Mouse (Mus musculus) heart, embryonic 13.5 days (tissue): ENCODE data around the gene Pld6. TPM values are rescaled to one million over a fixed set of nuclear protein-coding genes. Genes with fewer than 3 reads are reported as not detected.

Source experiments
- ATAC-seq: fragments of 200-750 bp; cut with Nextera tagmentation; 2 replicates; pipeline ENCODE4 v1.8.0; 2017; ENCODE audit warnings: moderate TSS enrichment; ENCODE audit not compliant: insufficient number of reproducible peaks, low FRiP score, low TSS enrichment; ENCODE audit errors: extremely low read depth
- H3K27ac ChIP-seq: fragments of 300-500 bp; sonication (generic); replicated peaks from 2 replicates; pipeline ENCODE4 v1.5.1; 2015; ENCODE audit warnings: moderate library complexity, mild to moderate bottlenecking, inconsistent platforms
- H3K27me3 ChIP-seq: fragments of 300-500 bp; sonication (generic); replicated peaks from 2 replicates; pipeline ENCODE4 v1.6.1; 2015; ENCODE audit warnings: mild to moderate bottlenecking, inconsistent platforms
- H3K36me3 ChIP-seq: fragments of 300-500 bp; sonication (generic); 2 replicates; pipeline ENCODE4 v1.6.1; 2015; ENCODE audit warnings: mild to moderate bottlenecking, inconsistent platforms
- H3K4me1 ChIP-seq: fragments of 300-500 bp; sonication (generic); 2 replicates; pipeline ENCODE4 v1.6.1; 2015; ENCODE audit warnings: inconsistent platforms
- H3K4me2 ChIP-seq: fragments of 300-500 bp; sonication (generic); 2 replicates; pipeline ENCODE4 v1.6.1; 2015; ENCODE audit warnings: inconsistent platforms, mild to moderate bottlenecking, moderate library complexity
- H3K4me3 ChIP-seq: fragments of 300-500 bp; sonication (generic); 2 replicates; pipeline ENCODE4 v1.5.1; 2015; ENCODE audit warnings: moderate library complexity, mild to moderate bottlenecking, inconsistent platforms
- H3K9ac ChIP-seq: fragments of 300-500 bp; sonication (generic); 2 replicates; pipeline ENCODE4 v1.6.1; 2015; ENCODE audit warnings: inconsistent platforms, mild to moderate bottlenecking, moderate library complexity
- H3K9me3 ChIP-seq: fragments of 300-500 bp; sonication (generic); 2 replicates; pipeline ENCODE4 v1.6.1; 2016; ENCODE audit warnings: inconsistent platforms
- WGBS: fragments of 180-500 bp; shearing (Covaris S2); methylation state at CpG from one replicate; pipeline ENCODE4 v1.1.7; 2015; ENCODE audit warnings: mixed read lengths; 5-methylcytosine and 5-hydroxymethylcytosine counted together
- polyA plus RNA-seq: library from polyadenylated mRNA; unstranded; fragments of >200 nt; fragmentation: Nextera tagmentation; extraction: Ambion mirVana; gene quantifications from 2 replicates; pipeline ENCODE4 v1.2.1, GENCODE M21; 2015

Pld6 gene
- polyA plus RNA-seq, 1 experiment from 2014 or later, result 4.5 TPM

DNA sequence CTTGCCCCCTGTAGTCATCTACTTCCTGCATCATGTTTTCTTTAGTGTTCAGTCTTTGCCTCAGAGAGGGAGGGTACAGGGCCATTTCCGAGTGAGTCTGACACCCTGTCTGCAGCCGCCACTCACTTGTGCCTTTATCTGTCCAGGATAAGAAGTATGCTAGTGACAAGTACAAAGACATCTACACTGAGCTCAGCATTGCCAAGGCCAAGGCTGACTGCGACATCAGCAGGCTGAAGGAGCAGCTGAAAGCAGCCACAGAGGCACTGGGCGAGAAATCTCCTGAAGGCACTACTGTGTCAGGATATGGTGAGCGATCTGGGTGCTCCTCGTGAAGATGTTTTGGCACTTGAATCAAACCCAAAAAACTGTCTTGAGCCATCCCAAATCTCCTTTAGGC lies 17.7 kb downstream of the Pld6 start:
- Histone ChIP-seq H3K27me3 (no peaks in the 10 kb centered on the region), H3K36me3 (peaks cover 100% of the 10 kb centered on the region), H3K9me3 (no peaks in the 10 kb centered on the region), H3K4me3 (no peak overlapping the region), H3K4me2 (no peak overlapping the region), H3K27ac (peak overlapping the region; percentile 39), H3K9ac (peak overlapping the region; percentile 47; the same call in 1 of the 2 replicates), H3K4me1 (peaks cover 22% of the 10 kb centered on the region)
- 42% methylated on average over 6 of the region's 6 CpGs for WGBS
- ATAC-seq, result no peak

DNA sequence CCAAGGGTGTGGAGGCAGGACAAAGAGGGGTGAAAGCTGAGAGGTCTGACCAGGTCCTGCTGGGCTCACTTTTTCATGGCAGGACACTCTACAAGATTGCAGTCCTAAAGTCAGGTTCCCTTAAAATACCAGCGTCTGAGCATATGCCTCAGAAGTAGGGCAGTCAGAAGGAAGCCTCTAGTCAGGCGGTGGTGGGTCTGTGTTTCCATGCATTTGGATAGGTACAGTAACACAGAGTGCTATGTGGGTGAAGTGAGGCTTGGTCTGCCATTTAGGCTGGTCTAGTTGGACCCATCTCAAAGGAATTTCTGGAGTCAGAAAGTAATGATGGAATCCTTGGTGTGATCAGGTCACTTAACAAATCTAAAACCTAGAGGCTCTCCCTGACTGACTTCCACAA lies 18.1 kb downstream of the Pld6 start:
- WGBS, result 75% methylated on average over 2 of the region's 2 CpGs
- H3K4me3 ChIP-seq, result no peak overlapping the region
- H3K4me1 ChIP-seq, result peaks cover 22% of the 10 kb centered on the region
- peak overlapping the region; percentile 39 for H3K27ac ChIP-seq
- no peak for ATAC-seq
- peaks cover 100% of the 10 kb centered on the region for H3K36me3 ChIP-seq
- H3K9ac ChIP-seq, result no peak overlapping the region
- no peak overlapping the region for H3K4me2 ChIP-seq
- H3K9me3 ChIP-seq, result no peaks in the 10 kb centered on the region
- no peaks in the 10 kb centered on the region for H3K27me3 ChIP-seq

DNA sequence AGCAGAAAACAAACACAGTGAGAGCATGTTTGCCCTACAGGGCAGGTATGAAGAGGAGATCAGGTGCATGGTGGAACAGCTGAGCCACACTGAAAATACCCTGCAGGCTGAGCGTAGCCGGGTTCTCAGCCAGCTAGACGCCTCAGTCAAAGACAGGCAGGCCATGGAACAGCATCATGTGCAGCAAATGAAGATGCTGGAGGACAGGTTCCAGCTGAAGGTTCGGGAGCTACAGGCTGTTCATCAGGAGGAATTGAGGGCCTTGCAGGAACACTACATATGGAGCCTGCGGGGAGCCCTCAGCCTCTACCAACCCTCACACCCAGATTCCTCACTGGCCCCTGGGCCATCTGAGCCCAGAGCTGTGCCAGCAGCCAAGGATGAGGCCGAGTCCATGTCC lies 26.6 kb downstream of the Pld6 start:
- 93% methylated on average over 6 of the region's 6 CpGs for WGBS
- no peak overlapping the region for H3K9ac ChIP-seq
- no peak overlapping the region for H3K4me3 ChIP-seq
- H3K27ac ChIP-seq, result no peak overlapping the region
- peaks cover 99% of the 10 kb centered on the region for H3K36me3 ChIP-seq
- ATAC-seq, result no peak
- no peak overlapping the region for H3K4me2 ChIP-seq
- no peaks in the 10 kb centered on the region for H3K27me3 ChIP-seq
- peaks cover 28% of the 10 kb centered on the region for H3K4me1 ChIP-seq
- no peaks in the 10 kb centered on the region for H3K9me3 ChIP-seq

DNA sequence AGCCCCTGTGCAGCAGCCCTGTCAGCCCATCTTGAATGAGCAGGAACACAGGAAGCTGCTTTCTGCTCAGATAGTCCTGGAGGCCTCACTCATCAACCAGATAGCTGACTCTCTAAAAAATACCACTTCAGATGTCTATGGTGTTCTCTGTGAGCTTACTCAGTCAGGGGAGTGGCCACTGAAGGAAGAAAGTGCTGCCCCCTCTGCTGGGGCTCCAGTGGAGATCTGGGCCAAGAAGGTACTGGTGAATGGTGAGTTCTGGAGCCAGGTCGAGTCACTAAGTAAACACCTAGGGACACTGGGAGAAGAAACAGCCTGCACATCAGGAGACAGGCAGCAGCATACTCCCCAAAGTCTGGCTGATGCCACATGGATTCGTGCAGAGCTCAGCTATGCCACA lies 27.8 kb downstream of the Pld6 start:
- Histone ChIP-seq H3K27ac (peak overlapping the region; percentile 84), H3K36me3 (peaks cover 99% of the 10 kb centered on the region), H3K9ac (peak overlapping the region; percentile 34), H3K4me1 (peaks cover 28% of the 10 kb centered on the region), H3K27me3 (no peaks in the 10 kb centered on the region), H3K9me3 (no peaks in the 10 kb centered on the region), H3K4me3 (no peak overlapping the region), H3K4me2 (peak overlapping the region; percentile 30)
- ATAC-seq, result no peak
- 78% methylated on average over 2 of the region's 2 CpGs for WGBS

DNA sequence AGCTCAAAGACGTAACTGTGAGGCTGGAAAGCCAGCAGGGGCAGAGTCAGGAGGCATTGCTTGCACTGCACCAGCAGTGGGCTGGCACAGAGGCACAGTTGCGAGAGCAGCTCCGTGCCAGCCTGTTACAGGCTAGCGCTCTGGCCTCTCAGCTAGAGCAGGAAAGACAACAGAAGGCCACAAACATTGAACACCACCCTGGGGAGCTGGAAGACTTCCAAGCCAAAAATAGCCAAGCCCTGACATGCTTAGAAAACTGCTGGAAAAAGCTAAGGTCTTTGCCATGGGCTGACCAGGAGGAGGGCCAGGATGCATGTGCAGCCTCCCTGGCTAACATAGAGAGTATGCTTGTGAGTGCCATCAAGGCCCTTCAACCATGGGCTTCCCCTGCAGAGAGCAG lies 28.3 kb downstream of the Pld6 start:
- Histone ChIP-seq H3K27ac (peak overlapping the region; percentile 84), H3K36me3 (peaks cover 99% of the 10 kb centered on the region), H3K4me3 (no peak overlapping the region), H3K4me1 (peaks cover 28% of the 10 kb centered on the region), H3K4me2 (peak overlapping the region; percentile 30), H3K27me3 (no peaks in the 10 kb centered on the region), H3K9ac (peak overlapping the region; percentile 34), H3K9me3 (no peaks in the 10 kb centered on the region)
- 35% methylated on average over 4 of the region's 4 CpGs for WGBS
- ATAC-seq, result peak; percentile 34; the same call in 1 of the 2 replicates

DNA sequence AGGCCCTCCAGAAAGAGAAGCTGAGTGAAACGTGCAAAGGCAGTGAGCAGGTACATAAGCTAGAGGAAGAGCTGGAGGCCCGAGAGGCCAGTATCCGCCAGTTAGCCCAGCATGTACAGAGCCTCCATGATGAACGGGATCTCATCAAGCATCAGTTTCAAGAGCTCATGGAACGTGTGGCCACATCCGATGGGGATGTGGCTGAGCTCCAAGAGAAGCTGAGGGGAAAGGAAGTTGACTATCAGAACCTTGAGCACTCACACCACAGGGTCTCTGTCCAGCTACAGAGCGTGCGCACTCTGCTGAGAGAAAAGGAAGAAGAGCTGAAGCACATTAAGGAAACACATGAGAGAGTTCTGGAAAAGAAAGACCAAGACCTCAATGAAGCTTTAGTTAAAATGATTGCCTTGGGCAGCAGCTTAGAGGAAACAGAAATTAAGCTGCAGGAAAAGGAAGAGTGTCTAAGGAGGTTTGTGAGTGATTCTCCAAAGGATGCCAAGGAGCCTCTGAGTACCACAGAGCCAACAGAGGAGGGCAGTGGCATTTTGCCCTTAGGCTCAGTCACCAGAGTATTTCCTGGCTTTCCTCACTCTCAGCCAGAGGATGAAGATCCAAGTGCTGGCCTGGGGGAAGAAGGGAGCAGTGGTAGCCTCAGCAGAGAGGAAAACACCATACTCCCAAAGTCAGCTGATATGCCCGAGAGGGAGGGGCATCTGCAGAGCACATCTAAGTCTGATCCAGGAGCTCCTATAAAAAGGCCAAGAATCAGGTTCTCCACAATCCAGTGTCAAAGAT lies 29.1 kb downstream of the Pld6 start:
- 75% methylated on average over 9 of the region's 9 CpGs for WGBS
- no peaks in the 10 kb centered on the region for H3K9me3 ChIP-seq
- peaks cover 99% of the 10 kb centered on the region for H3K36me3 ChIP-seq
- H3K4me3 ChIP-seq, result no peak overlapping the region
- H3K27ac ChIP-seq, result peak overlapping the region; percentile 84
- H3K27me3 ChIP-seq, result no peaks in the 10 kb centered on the region
- no peak for ATAC-seq
- H3K9ac ChIP-seq, result peak overlapping the region; percentile 34
- H3K4me1 ChIP-seq, result peaks cover 28% of the 10 kb centered on the region
- H3K4me2 ChIP-seq, result peak overlapping the region; percentile 30; the same call in 1 of the 2 replicates

DNA sequence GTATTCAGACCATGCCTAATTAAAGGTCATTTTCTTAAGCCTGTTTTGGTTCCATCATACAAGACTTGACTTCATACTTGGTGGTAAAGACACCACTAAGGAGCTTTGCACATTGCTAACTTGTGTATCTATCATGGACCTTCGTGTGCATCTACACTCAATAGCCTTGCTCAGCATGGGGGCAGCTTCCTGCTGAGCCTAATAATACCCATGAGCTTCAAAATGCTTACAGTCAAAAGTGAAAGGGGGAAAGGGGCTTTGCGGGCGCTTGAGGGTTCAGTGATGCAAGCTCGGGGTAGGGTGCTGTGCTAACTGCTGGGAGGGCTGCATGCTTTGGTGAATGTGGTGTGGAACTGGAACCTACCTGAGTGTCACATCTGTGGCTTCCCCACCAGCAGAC lies 31.1 kb downstream of the Pld6 start:
- H3K9me3 ChIP-seq, result no peaks in the 10 kb centered on the region
- H3K36me3 ChIP-seq, result peaks cover 100% of the 10 kb centered on the region
- H3K27ac ChIP-seq, result no peak overlapping the region
- no peak overlapping the region for H3K4me2 ChIP-seq
- H3K27me3 ChIP-seq, result no peaks in the 10 kb centered on the region
- H3K9ac ChIP-seq, result no peak overlapping the region
- H3K4me1 ChIP-seq, result peaks cover 28% of the 10 kb centered on the region
- no peak overlapping the region for H3K4me3 ChIP-seq
- ATAC-seq, result no peak
- 84% methylated on average over 4 of the region's 4 CpGs for WGBS

DNA sequence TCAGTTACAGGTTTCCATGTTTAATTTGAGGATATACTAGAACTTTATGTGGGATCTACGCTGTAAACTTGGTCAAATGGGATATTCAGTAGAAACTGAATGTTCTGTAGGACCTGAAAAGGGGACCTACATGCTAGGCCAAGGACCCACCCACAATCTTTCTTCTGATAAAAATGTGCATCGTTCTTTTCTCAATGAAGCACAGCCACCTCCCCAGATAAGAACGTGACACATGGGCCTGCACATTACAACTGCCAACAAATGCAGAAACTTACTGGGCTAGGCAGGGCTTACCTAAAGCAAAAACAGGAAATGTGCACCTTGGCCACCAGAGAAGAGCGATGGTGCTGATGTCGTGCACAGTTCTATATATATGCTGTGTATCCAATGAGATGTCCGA lies 32.9 kb downstream of the Pld6 start:
- Histone ChIP-seq H3K9ac (no peak overlapping the region), H3K4me2 (no peak overlapping the region), H3K4me3 (no peak overlapping the region), H3K27me3 (no peaks in the 10 kb centered on the region), H3K9me3 (no peaks in the 10 kb centered on the region), H3K4me1 (peaks cover 20% of the 10 kb centered on the region), H3K27ac (no peak overlapping the region), H3K36me3 (peaks cover 100% of the 10 kb centered on the region)
- 84% methylated on average over 6 of the region's 6 CpGs for WGBS
- no peak for ATAC-seq

DNA sequence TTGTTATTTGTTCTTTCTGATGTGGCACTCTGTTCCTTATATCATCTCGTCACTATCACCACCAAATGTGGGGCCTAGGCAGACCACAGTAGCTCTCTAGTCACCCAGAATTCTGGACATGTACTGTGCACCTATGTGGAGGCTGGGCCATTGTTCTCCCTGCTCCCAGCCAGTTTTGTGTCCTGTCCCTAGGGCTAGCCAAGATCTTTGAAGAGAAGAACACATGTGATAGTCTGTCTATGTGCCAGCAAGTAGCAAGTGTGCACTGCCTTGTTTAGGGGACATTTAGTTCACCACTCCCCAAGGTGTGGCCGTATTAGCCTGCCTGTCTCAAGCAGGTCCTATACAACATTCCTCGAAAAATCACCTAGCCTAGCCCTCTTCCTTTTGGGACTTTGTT lies 38.4 kb downstream of the Pld6 start:
- H3K9me3 ChIP-seq, result no peaks in the 10 kb centered on the region
- no peak overlapping the region for H3K27ac ChIP-seq
- no peak overlapping the region for H3K9ac ChIP-seq
- 81% methylated on average over 3 of the region's 3 CpGs for WGBS
- no peak overlapping the region for H3K4me3 ChIP-seq
- no peak for ATAC-seq
- peaks cover 90% of the 10 kb centered on the region for H3K36me3 ChIP-seq
- no peaks in the 10 kb centered on the region for H3K4me1 ChIP-seq
- no peak overlapping the region for H3K4me2 ChIP-seq
- H3K27me3 ChIP-seq, result no peaks in the 10 kb centered on the region

DNA sequence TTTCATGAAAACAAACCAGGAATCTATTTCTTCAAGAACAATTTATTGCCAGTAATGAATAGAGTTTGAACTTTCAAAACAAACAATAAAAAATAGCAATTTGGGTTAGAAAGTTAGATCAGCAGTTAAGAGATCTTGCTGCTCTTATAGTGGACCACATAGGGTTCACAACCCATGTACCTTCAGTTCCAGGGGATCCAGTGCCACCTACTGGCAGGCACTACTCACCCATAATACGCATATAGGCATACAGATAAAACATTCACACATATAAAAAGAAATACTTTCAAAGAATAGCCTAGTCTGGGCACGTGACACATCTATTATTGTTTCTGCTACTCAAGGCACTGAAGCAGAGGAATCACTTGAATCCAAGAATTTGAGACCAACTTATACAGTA lies 40.8 kb downstream of the Pld6 start:
- H3K27me3 ChIP-seq, result no peaks in the 10 kb centered on the region
- no peaks in the 10 kb centered on the region for H3K9me3 ChIP-seq
- H3K4me2 ChIP-seq, result no peak overlapping the region
- H3K36me3 ChIP-seq, result peaks cover 90% of the 10 kb centered on the region
- H3K27ac ChIP-seq, result no peak overlapping the region
- whole genome bisulfite sequencing, result 89% methylated on average over 2 of the region's 2 CpGs
- no peaks in the 10 kb centered on the region for H3K4me1 ChIP-seq
- no peak for ATAC-seq
- no peak overlapping the region for H3K4me3 ChIP-seq
- no peak overlapping the region for H3K9ac ChIP-seq

DNA sequence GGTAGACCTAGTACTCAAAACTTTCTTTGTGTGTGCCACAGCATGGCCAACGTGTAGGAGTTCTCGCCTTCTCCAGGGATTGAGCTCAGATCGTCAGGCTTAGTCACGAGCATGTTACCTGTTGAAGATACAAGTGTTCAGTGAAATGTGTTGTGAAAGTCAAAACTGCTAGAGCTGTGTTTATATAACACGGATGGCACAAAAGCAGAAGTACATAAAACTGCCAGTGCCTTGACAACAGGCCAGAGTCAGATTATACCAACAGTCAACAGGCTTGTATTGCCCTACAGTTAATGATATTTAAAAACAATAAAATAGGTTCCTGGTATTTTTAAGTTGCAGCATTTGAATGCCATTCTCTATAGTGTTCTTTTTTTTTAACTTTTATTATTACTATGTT lies 41.6 kb downstream of the Pld6 start:
- Histone ChIP-seq H3K4me3 (no peak overlapping the region), H3K27me3 (no peaks in the 10 kb centered on the region), H3K27ac (no peak overlapping the region), H3K4me1 (no peaks in the 10 kb centered on the region), H3K36me3 (peaks cover 90% of the 10 kb centered on the region), H3K9me3 (no peaks in the 10 kb centered on the region), H3K9ac (no peak overlapping the region), H3K4me2 (no peak overlapping the region)
- WGBS, result 84% methylated on average over 5 of the region's 5 CpGs
- ATAC-seq, result no peak

DNA sequence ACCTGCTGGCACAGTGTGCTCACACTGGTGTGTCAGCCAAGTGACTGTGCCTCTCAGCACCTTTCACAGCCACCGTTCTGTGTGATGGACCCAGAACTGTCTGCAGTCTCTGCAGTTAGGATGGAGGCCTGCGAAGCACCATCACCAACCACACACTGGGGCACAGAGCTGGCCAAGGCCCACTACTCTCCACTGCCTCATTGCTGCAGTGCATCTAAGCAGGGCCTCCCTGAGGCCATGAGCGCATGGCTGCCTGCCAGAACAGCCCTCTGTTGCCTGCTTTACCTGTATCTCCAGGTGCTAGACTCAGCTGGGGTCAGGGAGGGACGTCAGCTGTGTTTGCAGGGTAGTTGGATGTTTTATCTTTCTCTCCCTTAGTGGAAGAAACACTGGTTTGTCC lies 43.1 kb downstream of the Pld6 start:
- Histone ChIP-seq H3K27ac (no peak overlapping the region), H3K4me3 (no peak overlapping the region), H3K9me3 (no peaks in the 10 kb centered on the region), H3K4me2 (no peak overlapping the region), H3K27me3 (no peaks in the 10 kb centered on the region), H3K9ac (no peak overlapping the region), H3K4me1 (no peaks in the 10 kb centered on the region), H3K36me3 (peaks cover 90% of the 10 kb centered on the region)
- 90% methylated on average over 4 of the region's 4 CpGs for WGBS
- no peak for ATAC-seq
